Mouse (Mus musculus) common myeloid progenitor, adult 5-6 weeks (primary cell): ENCODE data around the gene Ino80b. TPM values are rescaled to one million over a fixed set of nuclear protein-coding genes. Genes with fewer than 3 reads are reported as not detected.

ENCODE experiments used
- ATAC-seq: replicated peaks from 2 replicates; pipeline ENCODE4 v1.8.0; 2016; ENCODE audit warnings: low read depth, mild to moderate bottlenecking, moderate TSS enrichment, inconsistent platforms; ENCODE audit not compliant: poor library complexity, severe bottlenecking
- total RNA-seq: library from RNA; stranded (forward); fragments of 200-1000, 187-1606 nt; gene quantifications from 2 replicates; pipeline ENCODE4 v1.2.3, GENCODE M21; 2017

The Ino80b gene
- total RNA-seq, 1 experiment from 2014 or later, result 58.8 TPM

- peak; percentile 16 for ATAC-seq
Observed at GRCm38 (mm10) chr6:83118825-83119733, 6.2 kb downstream of the Ino80b start.

GRCm38 (mm10) chr6:83118369-83118768 lies 6.9 kb downstream of the Ino80b start:
- ATAC-seq, result no peak

- no peak for ATAC-seq
Observed at GRCm38 (mm10) chr6:83117616-83118015, 7.6 kb downstream of the Ino80b start.

GRCm38 (mm10) chr6:83117165-83117438 lies 8.1 kb downstream of the Ino80b start:
- ATAC-seq, result no peak

GRCm38 (mm10) chr6:83116373-83117164 lies 8.7 kb downstream of the Ino80b start:
- no peak for ATAC-seq

- ATAC-seq, result no peak
Observed at GRCm38 (mm10) chr6:83115682-83116372, 9.4 kb downstream of the Ino80b start.

GRCm38 (mm10) chr6:83115011-83115671 lies 10.1 kb downstream of the Ino80b start, which contains the start of gene Mogs:
Gene Mogs, plus strand, starts transcription at chr6:83115496.
- ATAC-seq, result peak; percentile 86

- no peak for ATAC-seq
Observed at GRCm38 (mm10) chr6:83111510-83112136, 13.6 kb downstream of the Ino80b start.

GRCm38 (mm10) chr6:83108762-83109668 lies 16.2 kb downstream of the Ino80b start, which contains the start of gene Mrpl53:
Gene Mrpl53, plus strand, starts transcription at chr6:83109040.
- ATAC-seq, result peak; percentile 65

- ATAC-seq, result peak; percentile 71
Observed at GRCm38 (mm10) chr6:83107566-83108400, 17.4 kb downstream of the Ino80b start.

GRCm38 (mm10) chr6:83104158-83104557 lies 21.1 kb downstream of the Ino80b start:
- ATAC-seq, result no peak

- no peak for ATAC-seq
Observed at GRCm38 (mm10) chr6:83103130-83103650, 22.0 kb downstream of the Ino80b start.

GRCm38 (mm10) chr6:83101688-83102556 lies 23.3 kb downstream of the Ino80b start:
- peak; percentile 60 for ATAC-seq

GRCm38 (mm10) chr6:83101316-83101687 lies 23.9 kb downstream of the Ino80b start, which contains the start of the genes Ccdc142 and Gm42688:
Gene Ccdc142, plus strand, starts transcription at chr6:83101601.
Gene Gm42688, plus strand, starts transcription at chr6:83101617.
- peak; percentile 84 for ATAC-seq

- ATAC-seq, result no peak
Observed at GRCm38 (mm10) chr6:83098411-83098810, 26.8 kb downstream of the Ino80b start.

GRCm38 (mm10) chr6:83095968-83096367 lies 29.3 kb downstream of the Ino80b start:
- no peak for ATAC-seq
